Mouse (Mus musculus): ENCODE data around the gene Igfbp7.

- TF ChIP-seq CTCF (IDR thresholded peaks at IDR 0.05; ENCODE audit: low read depth, low read length): no peak
- no peak for TF ChIP-seq POLR2AphosphoS5 (IDR thresholded peaks at IDR 0.05; ENCODE audit: insufficient replicate concordance, low read depth, low read length)
Measured at GRCm38 (mm10) chr5:77387414-77387704, 20.5 kb downstream of the Igfbp7 start.
